Mouse (Mus musculus): Measurements from ENCODE around the gene Asb14. TPM values are rescaled to one million over a fixed set of nuclear protein-coding genes. Genes with fewer than 3 reads are reported as not detected.
"Not testable (repeated sequence)": the region's sequence is repeated elsewhere in the genome, so short reads cannot be mapped to it uniquely, and the experiment has no call there.

The Asb14 gene
- polyA plus RNA-seq, 1 experiment from 2014 or later: 2.8 TPM

DNA sequence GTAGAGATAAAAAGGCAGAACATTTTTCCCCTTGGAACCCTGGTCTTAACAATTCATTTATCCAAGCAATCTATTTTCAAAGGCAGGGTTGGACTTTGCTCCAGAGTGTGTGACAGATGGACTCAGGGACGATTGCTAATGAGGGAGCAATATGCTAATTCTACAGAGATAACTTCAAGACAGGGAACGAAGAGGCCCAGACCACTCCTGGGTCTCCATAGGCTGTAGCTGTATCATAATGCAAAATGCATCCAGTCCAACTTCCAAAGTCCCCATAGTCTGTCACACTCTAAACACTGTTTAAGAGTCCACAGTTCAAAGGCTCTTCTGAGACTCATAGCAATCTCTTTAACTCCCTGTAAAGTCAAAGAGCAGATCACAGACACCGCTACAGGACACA, 7.1 kb upstream of the Asb14 start:
- Histone ChIP-seq H3K4me2 (ENCODE audit: low read depth, low read length) (no peak overlapping the region), H3K27ac (ENCODE audit: low read length) (no peak overlapping the region), H3K27me3 (ENCODE audit: control insufficient read depth, insufficient read depth, low read length) (no peaks in the 10 kb centered on the region), H3K36me3 (ENCODE audit: control insufficient read depth, insufficient read depth) (no peaks in the 10 kb centered on the region), H3K4me1 (ENCODE audit: control insufficient read depth, insufficient read depth, low read length) (no peaks in the 10 kb centered on the region), H3K9me3 (replicated peaks; ENCODE audit: control insufficient read depth, low read length) (no peaks in the 10 kb centered on the region), H3K4me3 (ENCODE audit: low read length) (no peak overlapping the region), H3K9ac (ENCODE audit: low read length) (no peak overlapping the region)
- no peak for ATAC-seq (replicated peaks; ENCODE audit: extremely low read depth, insufficient read depth, low FRiP score)
- 64% methylated on average over 3 of the region's 3 CpGs for WGBS

DNA sequence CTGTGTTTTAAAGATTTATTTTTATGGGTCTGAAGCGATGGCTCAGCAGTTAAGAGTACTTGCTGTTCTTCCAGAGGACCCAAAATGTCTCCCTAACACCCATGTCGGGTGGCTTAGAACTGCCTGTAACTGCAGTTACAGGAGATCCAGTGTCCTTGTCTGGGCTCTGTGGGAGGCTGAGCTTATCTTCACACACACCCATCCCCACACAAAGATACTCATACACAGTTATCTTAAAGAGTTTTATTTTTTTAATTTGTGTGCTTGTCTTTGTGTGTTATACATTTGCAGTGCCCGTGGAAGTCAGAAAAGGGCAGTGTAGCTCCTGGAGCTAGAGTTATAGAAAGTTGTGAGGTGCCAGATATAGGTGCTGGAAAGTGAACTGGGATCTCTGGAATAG, 3.6 kb upstream of the Asb14 start:
- ATAC-seq (replicated peaks; ENCODE audit: extremely low read depth, insufficient read depth, low FRiP score): no peak
- no peak overlapping the region for H3K4me3 ChIP-seq (ENCODE audit: low read length)
- H3K9ac ChIP-seq (ENCODE audit: low read length): no peak overlapping the region
- H3K4me2 ChIP-seq (ENCODE audit: low read depth, low read length): no peak overlapping the region
- no peaks in the 10 kb centered on the region for H3K4me1 ChIP-seq (ENCODE audit: control insufficient read depth, insufficient read depth, low read length)
- no peaks in the 10 kb centered on the region for H3K27me3 ChIP-seq (ENCODE audit: control insufficient read depth, insufficient read depth, low read length)
- H3K27ac ChIP-seq (ENCODE audit: low read length): no peak overlapping the region
- 87% methylated on average over 3 of the region's 3 CpGs for WGBS
- H3K36me3 ChIP-seq (ENCODE audit: control insufficient read depth, insufficient read depth): no peaks in the 10 kb centered on the region
- H3K9me3 ChIP-seq (replicated peaks; ENCODE audit: control insufficient read depth, low read length): no peaks in the 10 kb centered on the region

DNA sequence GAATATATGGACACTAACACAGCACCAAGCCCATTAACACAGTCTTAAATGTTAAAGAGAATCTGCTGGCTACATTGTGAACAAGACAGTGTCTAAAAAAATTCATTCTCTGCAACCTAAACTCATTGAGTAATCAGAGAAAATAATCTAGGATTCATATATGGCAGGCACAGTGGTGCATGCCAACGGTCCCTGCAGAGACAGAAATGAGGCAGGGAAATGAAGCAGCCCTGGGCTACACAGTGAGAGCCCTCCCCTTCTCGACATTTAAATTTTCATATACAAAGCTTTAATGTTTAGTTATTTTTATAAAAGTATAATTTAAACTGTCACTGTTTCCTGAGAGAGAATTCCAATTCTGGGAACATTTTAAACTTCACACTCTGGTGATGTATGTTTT, 5.1 kb downstream of the Asb14 start:
- Histone ChIP-seq H3K4me3 (ENCODE audit: low read length) (no peak overlapping the region), H3K36me3 (ENCODE audit: control insufficient read depth, insufficient read depth) (no peaks in the 10 kb centered on the region), H3K9me3 (replicated peaks; ENCODE audit: control insufficient read depth, low read length) (no peaks in the 10 kb centered on the region), H3K27me3 (ENCODE audit: control insufficient read depth, insufficient read depth, low read length) (no peaks in the 10 kb centered on the region), H3K27ac (ENCODE audit: low read length) (no peak overlapping the region), H3K9ac (ENCODE audit: low read length) (no peak overlapping the region), H3K4me1 (ENCODE audit: control insufficient read depth, insufficient read depth, low read length) (no peaks in the 10 kb centered on the region), H3K4me2 (ENCODE audit: low read depth, low read length) (no peak overlapping the region)
- no peak for ATAC-seq (replicated peaks; ENCODE audit: extremely low read depth, insufficient read depth, low FRiP score)
- WGBS: 69% methylated on average over 2 of the region's 2 CpGs

DNA sequence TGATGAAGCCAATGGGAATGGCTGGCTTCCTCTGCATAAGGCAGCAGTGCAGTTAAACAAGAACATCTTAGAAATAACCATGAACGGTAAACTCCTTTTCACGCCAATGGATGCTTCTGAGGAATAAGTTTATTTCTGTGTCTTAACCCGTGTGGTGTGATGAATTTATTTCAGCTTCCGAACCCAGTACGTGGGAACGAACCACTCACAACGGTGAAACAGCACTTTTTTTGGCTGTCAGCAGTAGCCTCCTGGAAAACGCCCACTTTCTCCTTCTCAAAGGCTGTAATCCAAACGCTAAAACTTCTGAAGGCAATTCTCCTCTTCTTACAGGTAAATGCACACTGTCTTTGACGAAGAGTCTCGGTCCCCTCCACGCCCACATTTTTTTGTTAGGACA, 6.5 kb downstream of the Asb14 start:
- no peaks in the 10 kb centered on the region for H3K27me3 ChIP-seq (ENCODE audit: control insufficient read depth, insufficient read depth, low read length)
- no peak overlapping the region for H3K27ac ChIP-seq (ENCODE audit: low read length)
- WGBS: 82% methylated on average over 12 of the region's 12 CpGs
- no peaks in the 10 kb centered on the region for H3K4me1 ChIP-seq (ENCODE audit: control insufficient read depth, insufficient read depth, low read length)
- ATAC-seq (replicated peaks; ENCODE audit: extremely low read depth, insufficient read depth, low FRiP score): no peak
- no peak overlapping the region for H3K9ac ChIP-seq (ENCODE audit: low read length)
- no peak overlapping the region for H3K4me2 ChIP-seq (ENCODE audit: low read depth, low read length)
- H3K9me3 ChIP-seq (replicated peaks; ENCODE audit: control insufficient read depth, low read length): no peaks in the 10 kb centered on the region
- no peaks in the 10 kb centered on the region for H3K36me3 ChIP-seq (ENCODE audit: control insufficient read depth, insufficient read depth)
- H3K4me3 ChIP-seq (ENCODE audit: low read length): no peak overlapping the region

DNA sequence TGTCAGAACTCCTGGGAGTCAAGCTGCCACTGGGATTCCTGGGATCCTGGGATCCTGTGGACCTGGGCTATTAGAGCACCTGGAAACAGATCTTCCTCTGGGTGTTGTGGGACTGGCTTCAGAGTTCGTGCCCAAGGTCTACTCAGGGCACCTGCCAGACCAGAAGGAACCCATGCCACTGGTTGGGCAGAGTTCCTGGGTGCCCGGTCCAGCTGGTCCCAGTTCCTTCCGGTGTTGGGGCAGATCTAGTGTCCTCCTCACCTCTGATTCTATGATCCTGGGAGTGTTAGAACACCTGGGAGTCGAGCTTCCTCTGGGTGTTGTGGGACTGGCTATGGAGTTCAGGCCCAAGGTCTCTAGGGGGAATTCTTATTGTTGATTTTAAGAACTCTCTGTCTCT, 13.0 kb downstream of the Asb14 start:
- Histone ChIP-seq H3K36me3 (ENCODE audit: control insufficient read depth, insufficient read depth) (no peaks in the 10 kb centered on the region), H3K27ac (ENCODE audit: low read length) (no peak overlapping the region), H3K9me3 (replicated peaks; ENCODE audit: control insufficient read depth, low read length) (no peaks in the 10 kb centered on the region), H3K27me3 (ENCODE audit: control insufficient read depth, insufficient read depth, low read length) (no peaks in the 10 kb centered on the region), H3K4me1 (ENCODE audit: control insufficient read depth, insufficient read depth, low read length) (peaks cover 3% of the 10 kb centered on the region; the same call in 1 of the 2 replicates), H3K9ac (ENCODE audit: low read length) (no peak overlapping the region), H3K4me3 (ENCODE audit: low read length) (no peak overlapping the region), H3K4me2 (ENCODE audit: low read depth, low read length) (no peak overlapping the region)
- 80% methylated on average over 4 of the region's 4 CpGs for WGBS
- no peak for ATAC-seq (replicated peaks; ENCODE audit: extremely low read depth, insufficient read depth, low FRiP score)

DNA sequence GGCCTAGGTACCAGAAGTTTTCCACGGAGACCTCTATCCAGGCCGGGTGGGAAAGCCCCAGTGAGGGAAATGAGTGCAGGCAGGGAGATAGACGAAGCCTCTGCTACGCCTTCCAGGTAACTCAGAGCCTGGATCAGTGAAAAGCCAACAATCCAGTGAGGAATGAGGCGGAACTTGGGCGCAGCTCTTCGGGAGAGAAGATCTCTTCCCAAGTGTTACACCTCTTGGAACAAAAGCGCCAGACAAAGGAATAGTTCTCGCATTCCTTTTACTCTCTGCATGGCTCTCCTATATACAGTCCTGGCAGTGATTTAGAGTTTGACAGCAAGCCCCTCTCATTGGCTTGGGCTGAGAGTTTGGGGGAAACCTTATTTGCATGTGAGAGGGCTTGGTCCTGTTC, 16.1 kb downstream of the Asb14 start:
- not testable (repeated sequence) for H3K9me3 ChIP-seq (replicated peaks; ENCODE audit: control insufficient read depth, low read length); H3K9ac ChIP-seq (ENCODE audit: low read length); H3K27ac ChIP-seq (ENCODE audit: low read length); H3K4me3 ChIP-seq (ENCODE audit: low read length); ATAC-seq (replicated peaks; ENCODE audit: extremely low read depth, insufficient read depth, low FRiP score); H3K36me3 ChIP-seq (ENCODE audit: control insufficient read depth, insufficient read depth); H3K4me2 ChIP-seq (ENCODE audit: low read depth, low read length); H3K4me1 ChIP-seq (ENCODE audit: control insufficient read depth, insufficient read depth, low read length); H3K27me3 ChIP-seq (ENCODE audit: control insufficient read depth, insufficient read depth, low read length)
- 47% methylated on average over 9 of the region's 9 CpGs for WGBS

DNA sequence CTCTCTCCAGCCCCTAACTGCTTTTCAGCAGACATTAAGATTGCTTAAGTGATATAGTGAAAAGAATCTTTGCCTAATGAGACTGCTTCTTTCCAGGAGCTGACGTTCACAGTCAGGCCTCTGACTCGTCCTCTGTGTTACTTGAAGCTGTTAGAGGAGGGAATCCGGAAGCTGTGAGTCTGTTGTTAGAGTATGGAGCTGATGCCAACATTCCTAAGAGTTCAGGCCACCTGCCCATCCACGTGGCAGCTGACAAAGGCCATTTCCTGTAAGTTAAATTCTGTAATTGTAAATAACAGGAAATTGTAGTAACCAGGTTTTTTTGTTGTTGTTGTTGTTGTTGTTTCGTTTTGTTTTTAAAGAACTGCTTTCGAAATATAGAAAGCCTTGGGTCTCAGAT, 16.8 kb downstream of the Asb14 start:
- WGBS: 48% methylated on average over 6 of the region's 6 CpGs
- Histone ChIP-seq H3K9ac (ENCODE audit: low read length) (no peak overlapping the region), H3K27me3 (ENCODE audit: control insufficient read depth, insufficient read depth, low read length) (no peaks in the 10 kb centered on the region), H3K27ac (ENCODE audit: low read length) (no peak overlapping the region), H3K4me1 (ENCODE audit: control insufficient read depth, insufficient read depth, low read length) (peaks cover 3% of the 10 kb centered on the region; the same call in 1 of the 2 replicates), H3K9me3 (replicated peaks; ENCODE audit: control insufficient read depth, low read length) (no peaks in the 10 kb centered on the region), H3K4me2 (ENCODE audit: low read depth, low read length) (no peak overlapping the region), H3K36me3 (ENCODE audit: control insufficient read depth, insufficient read depth) (no peaks in the 10 kb centered on the region), H3K4me3 (ENCODE audit: low read length) (no peak overlapping the region)
- no peak for ATAC-seq (replicated peaks; ENCODE audit: extremely low read depth, insufficient read depth, low FRiP score)

DNA sequence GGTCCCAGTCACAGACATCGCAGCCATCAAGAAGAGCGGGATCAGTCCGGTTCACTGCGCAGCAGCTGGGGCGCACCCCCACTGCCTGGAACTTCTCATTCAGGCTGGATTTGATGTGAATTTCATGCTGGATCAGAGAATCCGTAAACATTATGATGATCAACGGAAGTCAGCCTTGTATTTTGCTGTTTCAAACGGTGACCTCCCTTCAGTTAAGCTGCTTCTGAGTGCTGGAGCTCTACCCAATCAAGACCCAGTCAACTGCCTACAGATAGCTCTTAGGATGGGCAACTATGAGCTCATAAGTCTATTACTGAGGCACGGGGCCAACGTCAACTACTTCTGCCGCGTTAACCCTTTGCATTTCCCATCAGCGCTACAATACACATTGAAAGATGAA, 17.5 kb downstream of the Asb14 start:
- 89% methylated on average over 13 of the region's 13 CpGs for WGBS
- no peaks in the 10 kb centered on the region for H3K36me3 ChIP-seq (ENCODE audit: control insufficient read depth, insufficient read depth)
- no peaks in the 10 kb centered on the region for H3K9me3 ChIP-seq (replicated peaks; ENCODE audit: control insufficient read depth, low read length)
- H3K4me1 ChIP-seq (ENCODE audit: control insufficient read depth, insufficient read depth, low read length): peaks cover 3% of the 10 kb centered on the region; the same call in 1 of the 2 replicates
- H3K27ac ChIP-seq (ENCODE audit: low read length): no peak overlapping the region
- no peak overlapping the region for H3K4me2 ChIP-seq (ENCODE audit: low read depth, low read length)
- no peak overlapping the region for H3K4me3 ChIP-seq (ENCODE audit: low read length)
- no peak overlapping the region for H3K9ac ChIP-seq (ENCODE audit: low read length)
- ATAC-seq (replicated peaks; ENCODE audit: extremely low read depth, insufficient read depth, low FRiP score): no peak
- no peaks in the 10 kb centered on the region for H3K27me3 ChIP-seq (ENCODE audit: control insufficient read depth, insufficient read depth, low read length)

DNA sequence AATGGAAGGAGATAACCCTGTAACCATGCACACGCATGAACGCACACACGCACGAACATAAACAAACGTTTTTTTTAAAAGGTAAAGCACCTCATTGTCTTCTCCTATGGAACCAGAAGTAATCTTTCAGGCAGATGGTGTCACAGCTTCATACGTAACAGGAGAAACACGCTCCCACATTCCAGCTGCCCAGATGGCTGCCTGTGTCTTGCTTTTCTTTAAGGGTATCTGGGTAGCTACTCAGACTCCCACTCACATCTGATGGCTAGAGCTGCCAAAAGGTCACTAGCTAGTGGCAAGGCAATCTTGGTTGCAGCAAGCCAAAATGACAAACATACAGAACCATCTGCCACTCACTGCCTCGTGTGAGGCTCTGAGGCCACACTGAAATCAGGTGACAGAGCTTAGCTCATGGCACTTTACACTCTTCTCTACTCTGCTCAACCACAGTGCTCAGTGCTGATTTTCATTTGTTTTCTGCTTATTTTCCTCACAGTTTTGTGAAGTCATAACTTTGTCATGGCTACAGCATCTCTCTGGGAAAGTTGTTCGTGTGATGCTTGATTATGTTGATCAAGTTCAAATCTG, 19.4 kb downstream of the Asb14 start:
- WGBS: 75% methylated on average over 9 of the region's 9 CpGs
- Histone ChIP-seq H3K27ac (ENCODE audit: low read length) (no peak overlapping the region), H3K4me2 (ENCODE audit: low read depth, low read length) (no peak overlapping the region), H3K4me3 (ENCODE audit: low read length) (no peak overlapping the region), H3K27me3 (ENCODE audit: control insufficient read depth, insufficient read depth, low read length) (no peaks in the 10 kb centered on the region), H3K9me3 (replicated peaks; ENCODE audit: control insufficient read depth, low read length) (no peaks in the 10 kb centered on the region), H3K36me3 (ENCODE audit: control insufficient read depth, insufficient read depth) (no peaks in the 10 kb centered on the region), H3K9ac (ENCODE audit: low read length) (no peak overlapping the region), H3K4me1 (ENCODE audit: control insufficient read depth, insufficient read depth, low read length) (peaks cover 3% of the 10 kb centered on the region; the same call in 1 of the 2 replicates)
- ATAC-seq (replicated peaks; ENCODE audit: extremely low read depth, insufficient read depth, low FRiP score): no peak
